8 mouse cellular contexts compared by ENCODE assay signal in genomic region chr7:3694076-3694948, GRCm38 (mm10). TPM values are rescaled to one million over a fixed set of nuclear protein-coding genes. Genes with fewer than 3 reads are reported as not detected.
DNase-seq lines count a peak whose midpoint lies in the region; ATAC-seq and TF ChIP-seq lines count a peak whose summit lies in the region.

No protein-coding gene starts in this region.

- peaks cover 47% of the 10 kb centered on the region for H3K36me3 ChIP-seq in intestine, embryonic 14.5 days (ENCODE audit: control insufficient read depth, insufficient read depth, low read length)
- peaks cover 48% of the 10 kb centered on the region for H3K36me3 ChIP-seq in limb, embryonic 13.5 days
- H3K36me3 ChIP-seq in midbrain, embryonic 14.5 days (ENCODE audit: control insufficient read depth, insufficient read depth, low read length): peaks cover 27% of the 10 kb centered on the region

- ATAC-seq in common myeloid progenitor, adult 5-6 weeks (replicated peaks; ENCODE audit: low read depth, poor library complexity, severe bottlenecking): peak; percentile 27
- peak; percentile 70 for ATAC-seq in intestine, embryonic 14.5 days (replicated peaks; ENCODE audit: low FRiP score, low TSS enrichment, low read depth)
- ATAC-seq in limb, embryonic 13.5 days (ENCODE audit: low FRiP score, low read depth): peak; percentile 66
- ATAC-seq in midbrain, embryonic 14.5 days (ENCODE audit: low FRiP score, low TSS enrichment): peak; percentile 44

- no peak for TF ChIP-seq CTCF in left cerebral cortex, adult 2 months (IDR thresholded peaks at IDR 0.05)

- H3K4me3 ChIP-seq in left cerebral cortex, adult 2 months: peak overlapping the region; percentile 85
- H3K4me3 ChIP-seq in intestine, embryonic 14.5 days (ENCODE audit: low read depth, low read length): peak overlapping the region; percentile 79
- H3K4me3 ChIP-seq in limb, embryonic 13.5 days: peak overlapping the region; percentile 84
- peak overlapping the region; percentile 73 for H3K4me3 ChIP-seq in midbrain, embryonic 14.5 days (replicated peaks; ENCODE audit: low read depth, low read length)

- peak; percentile 37 to 50 for DNase-seq in left cerebral cortex, adult 2 months (ENCODE audit: extremely low spot score in 1 of 2, low spot score in 2 of 2)
- no peak for DNase-seq in left cerebral cortex, adult 11 months (ENCODE audit: low spot score)
- peak; percentile 45 to 75 for DNase-seq in gastrocnemius, postnatal 4 days (ENCODE audit: low spot score in 2 of 2)
- peak; percentile 89 for DNase-seq in intestine, embryonic 14.5 days (ENCODE audit: low spot score)
- DNase-seq in midbrain, embryonic 14.5 days: peak; percentile 77
- DNase-seq in spleen, adult 12 weeks (ENCODE audit: low spot score): peak; percentile 52

- no peaks in the 10 kb centered on the region for H3K27me3 ChIP-seq in intestine, embryonic 14.5 days (replicated peaks; ENCODE audit: control insufficient read depth, insufficient read depth, low read length)
- no peaks in the 10 kb centered on the region for H3K27me3 ChIP-seq in limb, embryonic 13.5 days
- H3K27me3 ChIP-seq in midbrain, embryonic 14.5 days (ENCODE audit: control insufficient read depth, insufficient read depth, low read length): no peaks in the 10 kb centered on the region

- H3K4me2 ChIP-seq in intestine, embryonic 14.5 days (ENCODE audit: low read length): peak overlapping the region; percentile 77
- H3K4me2 ChIP-seq in limb, embryonic 13.5 days (replicated peaks): peak overlapping the region; percentile 84
- H3K4me2 ChIP-seq in midbrain, embryonic 14.5 days (ENCODE audit: low read length): peak overlapping the region; percentile 75

- H3K9ac ChIP-seq in intestine, embryonic 14.5 days (ENCODE audit: low read length): peak overlapping the region; percentile 84
- H3K9ac ChIP-seq in limb, embryonic 13.5 days: peak overlapping the region; percentile 94
- H3K9ac ChIP-seq in midbrain, embryonic 14.5 days (replicated peaks; ENCODE audit: low read length): peak overlapping the region; percentile 77

- H3K27ac ChIP-seq in left cerebral cortex, adult 2 months: peak overlapping the region; percentile 93
- peak overlapping the region; percentile 97 for H3K27ac ChIP-seq in intestine, embryonic 14.5 days (ENCODE audit: low read depth)
- H3K27ac ChIP-seq in limb, embryonic 13.5 days: peak overlapping the region; percentile 97
- peak overlapping the region; percentile 92 for H3K27ac ChIP-seq in midbrain, embryonic 14.5 days (replicated peaks; ENCODE audit: low read depth, low read length)

- under 1% methylated on average over 43 of the region's 55 CpGs for WGBS in intestine, embryonic 14.5 days
- WGBS in limb, embryonic 13.5 days: under 1% methylated on average over 54 of the region's 55 CpGs
- WGBS in midbrain, embryonic 14.5 days: under 1% methylated on average over 54 of the region's 55 CpGs

- no peaks in the 10 kb centered on the region for H3K9me3 ChIP-seq in intestine, embryonic 14.5 days (ENCODE audit: control insufficient read depth, low read length)
- no peaks in the 10 kb centered on the region for H3K9me3 ChIP-seq in limb, embryonic 13.5 days
- H3K9me3 ChIP-seq in midbrain, embryonic 14.5 days (ENCODE audit: control insufficient read depth, low read length): no peaks in the 10 kb centered on the region

- intact Hi-C loops in left cerebral cortex, adult 2 months (cut with DNase I): loop anchor here (5.0 to 10.0 kb wide), 2 partner anchors 453 to 1370 kb away; partner anchors contain the start of gene U2af2

- H3K4me1 ChIP-seq in intestine, embryonic 14.5 days (replicated peaks; ENCODE audit: control insufficient read depth, insufficient read depth, low read length): peaks cover 12% of the 10 kb centered on the region
- peaks cover 27% of the 10 kb centered on the region for H3K4me1 ChIP-seq in limb, embryonic 13.5 days
- H3K4me1 ChIP-seq in midbrain, embryonic 14.5 days (ENCODE audit: control insufficient read depth, insufficient read depth, low read length): peaks cover 17% of the 10 kb centered on the region

RNA-seq across cellular contexts. Expression of gene Mboat7, which starts 1.0 kb away (rescaled TPM):
- 100 to 1,000 TPM; 235 to 238 TPM for total RNA-seq in left cerebral cortex, adult 2 months (2021)
- 23.5 and 37.0 TPM in 2 replicates for total RNA-seq in common myeloid progenitor, adult 5-6 weeks (2017)
- total RNA-seq in gastrocnemius, postnatal 4 days (2021): 10 to 100 TPM; 24.9 to 25.0 TPM
- polyA plus RNA-seq in intestine, embryonic 14.5 days (2014; fragmentation: Nextera tagmentation; extraction: Ambion mirVana): 38.7 and 43.8 TPM in 2 replicates
- polyA plus RNA-seq in limb, embryonic 13.5 days (2015; fragmentation: Nextera tagmentation; extraction: Ambion mirVana): 64.4 and 67.6 TPM in 2 replicates
- 70.6 and 70.7 TPM in 2 replicates for polyA plus RNA-seq in midbrain, embryonic 14.5 days (2014; fragmentation: Nextera tagmentation; extraction: Ambion mirVana)

RNA-seq across cellular contexts. Expression of gene Tsen34, which starts 1.6 kb away (rescaled TPM):
- 10 to 100 TPM; 77.0 to 79.0 TPM for total RNA-seq in left cerebral cortex, adult 2 months (2021)
- 22.9 and 29.2 TPM in 2 replicates for total RNA-seq in common myeloid progenitor, adult 5-6 weeks (2017)
- 10 to 100 TPM; 86.2 to 95.2 TPM for total RNA-seq in gastrocnemius, postnatal 4 days (2021)
- polyA plus RNA-seq in intestine, embryonic 14.5 days (2014; fragmentation: Nextera tagmentation; extraction: Ambion mirVana): 244 and 253 TPM in 2 replicates
- 268 and 271 TPM in 2 replicates for polyA plus RNA-seq in limb, embryonic 13.5 days (2015; fragmentation: Nextera tagmentation; extraction: Ambion mirVana)
- polyA plus RNA-seq in midbrain, embryonic 14.5 days (2014; fragmentation: Nextera tagmentation; extraction: Ambion mirVana): 232 and 277 TPM in 2 replicates

RNA-seq across cellular contexts. Expression of gene Rps9, which starts 9.5 kb away (rescaled TPM):
- total RNA-seq in left cerebral cortex, adult 2 months (2021): 100 to 1,000 TPM; 325 to 326 TPM
- total RNA-seq in common myeloid progenitor, adult 5-6 weeks (2017): 1,976 and 2,051 TPM in 2 replicates
- total RNA-seq in gastrocnemius, postnatal 4 days (2021): 1,000 to 10,000 TPM in 1 of 2 experiments, 100 to 1,000 TPM in 1; 942 to 1,092 TPM
- polyA plus RNA-seq in intestine, embryonic 14.5 days (2014; fragmentation: Nextera tagmentation; extraction: Ambion mirVana): 1,715 and 1,748 TPM in 2 replicates
- 1,498 and 1,524 TPM in 2 replicates for polyA plus RNA-seq in limb, embryonic 13.5 days (2015; fragmentation: Nextera tagmentation; extraction: Ambion mirVana)
- 857 and 868 TPM in 2 replicates for polyA plus RNA-seq in midbrain, embryonic 14.5 days (2014; fragmentation: Nextera tagmentation; extraction: Ambion mirVana)

RNA-seq across cellular contexts. Expression of gene Tmc4, which starts 17.0 kb away (rescaled TPM):
- 10 to 100 TPM in 1 of 2 experiments, 1 to 10 TPM in 1; 7.4 to 14.6 TPM for total RNA-seq in left cerebral cortex, adult 2 months (2021)
- 2.8 and 3.5 TPM in 2 replicates for total RNA-seq in common myeloid progenitor, adult 5-6 weeks (2017)
- 1 to 10 TPM; 2.0 to 3.5 TPM for total RNA-seq in gastrocnemius, postnatal 4 days (2021)
- 60.5 and 64.1 TPM in 2 replicates for polyA plus RNA-seq in intestine, embryonic 14.5 days (2014; fragmentation: Nextera tagmentation; extraction: Ambion mirVana)
- 5.7 and 6.2 TPM in 2 replicates for polyA plus RNA-seq in limb, embryonic 13.5 days (2015; fragmentation: Nextera tagmentation; extraction: Ambion mirVana)
- 3.0 and 3.2 TPM in 2 replicates for polyA plus RNA-seq in midbrain, embryonic 14.5 days (2014; fragmentation: Nextera tagmentation; extraction: Ambion mirVana)

RNA-seq across cellular contexts. Expression of gene Pirb, which starts 25.9 kb away (rescaled TPM):
- total RNA-seq in left cerebral cortex, adult 2 months (2021): under 1 TPM; 0.16 to 0.25 TPM
- 1.3 and 1.7 TPM in 2 replicates for total RNA-seq in common myeloid progenitor, adult 5-6 weeks (2017)
- 1 to 10 TPM; 1.9 to 2.3 TPM for total RNA-seq in gastrocnemius, postnatal 4 days (2021)
- polyA plus RNA-seq in intestine, embryonic 14.5 days (2014; fragmentation: Nextera tagmentation; extraction: Ambion mirVana): 0.77 and 0.81 TPM in 2 replicates
- polyA plus RNA-seq in limb, embryonic 13.5 days (2015; fragmentation: Nextera tagmentation; extraction: Ambion mirVana): 0.37 and 0.46 TPM in 2 replicates
- 0.11 and 0.34 TPM in 2 replicates for polyA plus RNA-seq in midbrain, embryonic 14.5 days (2014; fragmentation: Nextera tagmentation; extraction: Ambion mirVana)
